ENCODE assay signal across 7 mouse cellular contexts in genomic region chr14:21501048-21501657, GRCm38 (mm10). TPM values are rescaled to one million over a fixed set of nuclear protein-coding genes. Genes with fewer than 3 reads are reported as not detected.
DNase-seq lines count a peak whose midpoint lies in the region; ATAC-seq and TF ChIP-seq lines count a peak whose summit lies in the region.

No protein-coding gene starts in this region.

- peaks cover 2% of the 10 kb centered on the region; the same call in 1 of the 2 replicates for H3K27me3 ChIP-seq in G1E (ENCODE audit: insufficient read depth, low read length)
- no peaks in the 10 kb centered on the region for H3K27me3 ChIP-seq in embryonic facial prominence, embryonic 15.5 days
- no peaks in the 10 kb centered on the region for H3K27me3 ChIP-seq in limb, embryonic 14.5 days (ENCODE audit: control insufficient read depth, insufficient read depth, low read length)
- H3K27me3 ChIP-seq in midbrain, embryonic 14.5 days (ENCODE audit: control insufficient read depth, insufficient read depth, low read length) = no peaks in the 10 kb centered on the region
- no peaks in the 10 kb centered on the region for H3K27me3 ChIP-seq in stomach, embryonic 16.5 days (ENCODE audit: control insufficient read depth, insufficient read depth, low read length)

- H3K9ac ChIP-seq in embryonic facial prominence, embryonic 15.5 days = peak overlapping the region; percentile 69
- H3K9ac ChIP-seq in limb, embryonic 14.5 days (ENCODE audit: low read depth, low read length, severe bottlenecking) = peak overlapping the region; percentile 67
- peak overlapping the region; percentile 83 for H3K9ac ChIP-seq in midbrain, embryonic 14.5 days (replicated peaks; ENCODE audit: low read length)
- peak overlapping the region; percentile 71 for H3K9ac ChIP-seq in stomach, embryonic 16.5 days (ENCODE audit: low read length)

- TF ChIP-seq CTCF in G1E (IDR thresholded peaks at IDR 0.05; ENCODE audit: low read depth, low read length) = no peak

- peaks cover 13% of the 10 kb centered on the region for H3K36me3 ChIP-seq in G1E (replicated peaks)
- H3K36me3 ChIP-seq in embryonic facial prominence, embryonic 15.5 days = no peaks in the 10 kb centered on the region
- peaks cover 7% of the 10 kb centered on the region for H3K36me3 ChIP-seq in limb, embryonic 14.5 days (ENCODE audit: control insufficient read depth, insufficient read depth, low read length)
- H3K36me3 ChIP-seq in midbrain, embryonic 14.5 days (ENCODE audit: control insufficient read depth, insufficient read depth, low read length) = no peaks in the 10 kb centered on the region
- H3K36me3 ChIP-seq in stomach, embryonic 16.5 days (ENCODE audit: control insufficient read depth, insufficient read depth, low read length) = no peaks in the 10 kb centered on the region

- H3K4me3 ChIP-seq in G1E (ENCODE audit: low read depth, low read length) = peak overlapping the region; percentile 99
- H3K4me3 ChIP-seq in embryonic facial prominence, embryonic 15.5 days (replicated peaks) = peak overlapping the region; percentile 94
- H3K4me3 ChIP-seq in limb, embryonic 14.5 days (replicated peaks; ENCODE audit: low read length) = peak overlapping the region; percentile 55
- H3K4me3 ChIP-seq in midbrain, embryonic 14.5 days (replicated peaks; ENCODE audit: low read depth, low read length) = peak overlapping the region; percentile 84
- peak overlapping the region; percentile 91 for H3K4me3 ChIP-seq in stomach, embryonic 16.5 days (replicated peaks; ENCODE audit: low read length)

- peaks cover 75% of the 10 kb centered on the region for H3K4me1 ChIP-seq in G1E (ENCODE audit: insufficient read depth, low read depth, low read length)
- peaks cover 33% of the 10 kb centered on the region for H3K4me1 ChIP-seq in embryonic facial prominence, embryonic 15.5 days
- peaks cover 44% of the 10 kb centered on the region for H3K4me1 ChIP-seq in limb, embryonic 14.5 days (ENCODE audit: control insufficient read depth, insufficient read depth, low read length)
- H3K4me1 ChIP-seq in midbrain, embryonic 14.5 days (ENCODE audit: control insufficient read depth, insufficient read depth, low read length) = peaks cover 21% of the 10 kb centered on the region
- peaks cover 18% of the 10 kb centered on the region for H3K4me1 ChIP-seq in stomach, embryonic 16.5 days (ENCODE audit: control insufficient read depth, insufficient read depth, low read length)

- H3K4me2 ChIP-seq in embryonic facial prominence, embryonic 15.5 days (replicated peaks) = peak overlapping the region; percentile 58
- H3K4me2 ChIP-seq in limb, embryonic 14.5 days (replicated peaks; ENCODE audit: low read depth, low read length, severe bottlenecking) = peak overlapping the region; percentile 54
- peak overlapping the region; percentile 59 for H3K4me2 ChIP-seq in midbrain, embryonic 14.5 days (ENCODE audit: low read length)
- H3K4me2 ChIP-seq in stomach, embryonic 16.5 days (ENCODE audit: low read depth, low read length) = peak overlapping the region; percentile 64

- H3K27ac ChIP-seq in embryonic facial prominence, embryonic 15.5 days (replicated peaks) = peak overlapping the region; percentile 99
- peak overlapping the region; percentile 83 for H3K27ac ChIP-seq in limb, embryonic 14.5 days (replicated peaks; ENCODE audit: low read depth, low read length)
- peak overlapping the region; percentile 99 for H3K27ac ChIP-seq in midbrain, embryonic 14.5 days (replicated peaks; ENCODE audit: low read depth, low read length)
- H3K27ac ChIP-seq in stomach, embryonic 16.5 days (ENCODE audit: low read length) = peak overlapping the region; percentile 86

- WGBS in embryonic facial prominence, embryonic 15.5 days = 2% methylated on average over 32 of the region's 38 CpGs
- WGBS in limb, embryonic 14.5 days = 3% methylated on average over 20 of the region's 38 CpGs
- WGBS in midbrain, embryonic 14.5 days = 2% methylated on average over 37 of the region's 38 CpGs
- 1% methylated on average over 38 of the region's 38 CpGs for WGBS in stomach, embryonic 16.5 days

- H3K9me3 ChIP-seq in G1E (replicated peaks) = no peaks in the 10 kb centered on the region
- H3K9me3 ChIP-seq in embryonic facial prominence, embryonic 15.5 days (replicated peaks) = no peaks in the 10 kb centered on the region
- no peaks in the 10 kb centered on the region for H3K9me3 ChIP-seq in limb, embryonic 14.5 days (ENCODE audit: control insufficient read depth, low read length)
- H3K9me3 ChIP-seq in midbrain, embryonic 14.5 days (ENCODE audit: control insufficient read depth, low read length) = no peaks in the 10 kb centered on the region
- H3K9me3 ChIP-seq in stomach, embryonic 16.5 days (replicated peaks; ENCODE audit: control insufficient read depth, low read length) = no peaks in the 10 kb centered on the region

- ATAC-seq in G1E (ENCODE audit: extremely low read depth, insufficient number of reproducible peaks, low FRiP score, poor library complexity, severe bottlenecking) = peak; percentile 30; the same call in 1 of the 2 replicates
- peak; percentile 11 for ATAC-seq in embryonic facial prominence, embryonic 15.5 days (ENCODE audit: insufficient number of reproducible peaks, low FRiP score, low TSS enrichment, low read depth)
- ATAC-seq in limb, embryonic 14.5 days (ENCODE audit: low FRiP score, low read depth) = peak; percentile 5
- peak; percentile 26 for ATAC-seq in midbrain, embryonic 14.5 days (ENCODE audit: low FRiP score, low TSS enrichment)
- peak; percentile 27 for ATAC-seq in stomach, embryonic 16.5 days (ENCODE audit: insufficient read depth, low FRiP score)

- no peak for TF ChIP-seq POLR2A in limb, embryonic 14.5 days (IDR thresholded peaks at IDR 0.05; ENCODE audit: borderline replicate concordance, extremely low read depth, insufficient read depth, insufficient read length)

- peak; percentile 86 for DNase-seq in G1E (ENCODE audit: low spot score)
- DNase-seq in adrenal gland, postnatal 14 days = peak; percentile 96
- DNase-seq in heart, postnatal 4 days = peak; percentile 93
- DNase-seq in limb, embryonic 14.5 days (ENCODE audit: low spot score) = peak; percentile 80
- peak; percentile 91 for DNase-seq in midbrain, embryonic 14.5 days

RNA-seq across cellular contexts. Expression of gene Kat6b, which starts 19.9 kb away (rescaled TPM):
- total RNA-seq in G1E (2014; fragmentation: Nextera tagmentation) (30.1 and 56.7 TPM in 2 replicates), G1E (2017) (14.6 and 17.8 TPM in 2 replicates)
- polyA plus RNA-seq in G1E (2012) = 2.8 and 4.1 TPM in 2 replicates
- 43.4 and 45.3 TPM in 2 replicates for total RNA-seq in adrenal gland, postnatal 14 days (2021)
- 22.9 and 23.2 TPM in 2 replicates for polyA plus RNA-seq in embryonic facial prominence, embryonic 15.5 days (2015; fragmentation: Nextera tagmentation; extraction: Ambion mirVana)
- 10 to 100 TPM; 38.7 to 39.5 TPM for total RNA-seq in heart, postnatal 4 days (2021)
- polyA plus RNA-seq in limb, embryonic 14.5 days (2012; rRNA removed) = 35.5 and 42.2 TPM in 2 replicates
- 26.0 and 33.6 TPM in 2 replicates for polyA plus RNA-seq in limb, embryonic 14.5 days (2014; fragmentation: Nextera tagmentation; extraction: Ambion mirVana)
- 29.4 and 30.7 TPM in 2 replicates for polyA plus RNA-seq in midbrain, embryonic 14.5 days (2014; fragmentation: Nextera tagmentation; extraction: Ambion mirVana)
- polyA plus RNA-seq in stomach, embryonic 16.5 days (2015; fragmentation: Nextera tagmentation; extraction: Ambion mirVana) = 12.5 TPM in 2 replicates

Comparison
In these comparisons a context has a peak if more than half of its experiments do, and no peak if none do; other contexts are left out.
1. Peak in every context shown above with its lines: DNase-seq, ATAC-seq, H3K4me3 ChIP-seq and H3K27ac ChIP-seq.